Mouse (Mus musculus) thymus, adult 2 months (tissue): ENCODE data around the gene Chst8.

ENCODE experiments used
- CTCF ChIP-seq: fragments of 200-500 bp; IDR thresholded peaks from 2 replicates; pipeline ENCODE4 v1.5.1; 2012; ENCODE audit warnings: mild to moderate bottlenecking, control low read depth, low read length, moderate library complexity, borderline replicate concordance; ENCODE audit not compliant: control insufficient read depth, poor library complexity, insufficient read depth; ENCODE audit errors: extremely low read depth
- POLR2A ChIP-seq: fragments of 200-500 bp; IDR thresholded peaks from 2 replicates; pipeline ENCODE4 v1.6.1; 2012; ENCODE audit warnings: mild to moderate bottlenecking, low read length, control low read depth, moderate library complexity; ENCODE audit not compliant: control insufficient read depth, poor library complexity, insufficient read depth; ENCODE audit errors: extremely low read depth

GRCm38 (mm10) chr7:34670778-34671177 lies 141.7 kb downstream of the Chst8 start:
- TF ChIP-seq CTCF = no peak
- no peak for TF ChIP-seq POLR2A
